30 mouse cellular contexts compared by ENCODE assay signal in the genomic region with DNA sequence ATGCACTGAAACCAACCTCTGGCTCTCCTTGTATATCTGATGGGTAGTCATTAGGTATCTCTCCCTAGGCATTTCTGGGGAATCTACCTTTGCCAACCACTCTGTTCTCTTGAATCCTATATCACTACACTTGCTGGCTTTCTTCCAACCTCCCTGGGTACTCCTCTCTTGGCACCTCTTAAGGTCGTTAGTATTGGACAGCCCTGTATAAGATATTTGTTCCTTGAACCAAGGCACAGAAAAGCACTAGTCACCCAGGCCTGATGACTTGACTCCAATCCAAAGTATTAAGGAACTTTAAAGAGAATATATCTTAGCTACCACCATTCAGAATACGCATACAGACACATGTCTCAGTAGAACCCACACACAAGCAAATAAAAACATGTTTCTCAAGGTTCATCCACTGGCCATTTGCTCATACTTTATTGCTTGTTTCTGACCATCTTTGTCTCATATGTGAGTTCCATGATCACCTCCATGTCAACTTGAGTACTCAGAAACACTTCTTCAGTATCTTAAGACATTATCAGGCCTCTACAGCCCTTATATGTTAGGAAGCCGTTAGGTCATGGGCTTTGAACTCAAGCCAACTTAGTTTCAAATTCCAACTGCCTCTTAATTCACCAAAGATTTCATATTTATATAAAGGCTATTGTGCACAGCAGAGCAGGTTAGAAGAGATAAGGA. TPM values are rescaled to one million over a fixed set of nuclear protein-coding genes. Genes with fewer than 3 reads are reported as not detected.
DNase-seq lines count a peak whose midpoint lies in the region; ATAC-seq and TF ChIP-seq lines count a peak whose summit lies in the region.
"Had no signal": no experiment of that assay in that cellular context is flagged by ENCODE, and none has a peak within 500 bp of the region (broad histone marks: within the 10 kb centered on the region; RNA-seq: fewer than 3 reads in every experiment).

No protein-coding gene starts in this region.

- peaks cover 5% of the 10 kb centered on the region; the same call in 1 of the 2 replicates for H3K4me1 ChIP-seq in liver, postnatal 0 days (ENCODE audit: insufficient read depth)
- no peaks in the 10 kb centered on the region for H3K4me1 ChIP-seq in midbrain, embryonic 11.5 days (ENCODE audit: control insufficient read depth, insufficient read depth, low read length)
- H3K4me1 ChIP-seq: embryonic facial prominence, embryonic 12.5 days; forebrain, embryonic 10.5 days; forebrain, embryonic 13.5 days; hindbrain, embryonic 15.5 days had no signal

- no peak overlapping the region for H3K9ac ChIP-seq in liver, postnatal 0 days (replicated peaks)
- H3K9ac ChIP-seq in midbrain, embryonic 11.5 days (ENCODE audit: low read length), result no peak overlapping the region
- H3K9ac ChIP-seq: embryonic facial prominence, embryonic 12.5 days; embryonic facial prominence, embryonic 15.5 days; forebrain, embryonic 13.5 days; heart, embryonic 12.5 days; heart, embryonic 15.5 days; hindbrain, embryonic 15.5 days had no signal

- H3K27me3 ChIP-seq in liver, postnatal 0 days (ENCODE audit: insufficient read depth, low read length), result no peaks in the 10 kb centered on the region
- no peaks in the 10 kb centered on the region for H3K27me3 ChIP-seq in midbrain, embryonic 11.5 days (ENCODE audit: control insufficient read depth, insufficient read depth, low read length)
- H3K27me3 ChIP-seq: CH12.LX; embryonic facial prominence, embryonic 12.5 days; embryonic facial prominence, embryonic 15.5 days; forebrain, embryonic 13.5 days; heart, embryonic 12.5 days; heart, embryonic 15.5 days; hindbrain, embryonic 15.5 days had no signal

- H3K4me3 ChIP-seq in liver, postnatal 0 days (ENCODE audit: low read depth, low read length), result no peak overlapping the region
- no peak overlapping the region for H3K4me3 ChIP-seq in midbrain, embryonic 11.5 days (ENCODE audit: low read depth, low read length)
- H3K4me3 ChIP-seq: embryonic facial prominence, embryonic 12.5 days; embryonic facial prominence, embryonic 15.5 days; erythroblast, embryonic 14.5 days; forebrain, embryonic 10.5 days; forebrain, embryonic 13.5 days; gastrocnemius, adult 2 months; heart, embryonic 12.5 days; heart, embryonic 15.5 days; hindbrain, embryonic 15.5 days had no signal

- H3K4me2 ChIP-seq in liver, postnatal 0 days (ENCODE audit: low read depth, low read length), result no peak overlapping the region
- no peak overlapping the region for H3K4me2 ChIP-seq in midbrain, embryonic 11.5 days
- H3K4me2 ChIP-seq: embryonic facial prominence, embryonic 12.5 days; embryonic facial prominence, embryonic 15.5 days; forebrain, embryonic 13.5 days; heart, embryonic 12.5 days; heart, embryonic 15.5 days; hindbrain, embryonic 15.5 days had no signal

- ATAC-seq in liver, postnatal 0 days, result 0 out of 2 replicates have a peak, but pooled peaks have one; percentile 38
- peak; percentile 65 for ATAC-seq in erythroid progenitor cell, adult 5-6 weeks (replicated peaks; ENCODE audit: low FRiP score, poor library complexity, severe bottlenecking)
- no peak for ATAC-seq in midbrain, embryonic 11.5 days (ENCODE audit: low FRiP score)
- ATAC-seq: activated CD4-positive, CD25-positive, alpha-beta regulatory T cell, adult 4 months; forebrain, embryonic 13.5 days; forebrain, embryonic 16.5 days had no signal

- TF ChIP-seq EP300 in liver, postnatal 0 days (IDR thresholded peaks at IDR 0.05; ENCODE audit: low read depth), result peak; percentile 93

- no peaks in the 10 kb centered on the region for H3K36me3 ChIP-seq in liver, postnatal 0 days (replicated peaks; ENCODE audit: insufficient read depth, low read length)
- H3K36me3 ChIP-seq in midbrain, embryonic 11.5 days (ENCODE audit: control insufficient read depth, insufficient read depth, low read length), result no peaks in the 10 kb centered on the region
- H3K36me3 ChIP-seq: embryonic facial prominence, embryonic 12.5 days; embryonic facial prominence, embryonic 15.5 days; forebrain, embryonic 10.5 days; G1E; heart, embryonic 12.5 days; heart, embryonic 15.5 days; hindbrain, embryonic 15.5 days had no signal

- TF ChIP-seq CTCF in liver, postnatal 0 days (IDR thresholded peaks at IDR 0.05; ENCODE audit: low read depth), result no peak

- no peak for DNase-seq in liver, postnatal 0 days
- DNase-seq in liver (no peak), MEL-GATA-1-ER (ENCODE audit: extremely low read depth, low read depth) (peak; percentile 45)
- no peak for DNase-seq in layer of hippocampus, adult 9-11 months
- no peak for DNase-seq in cerebellum, adult 11 months
- no peak for DNase-seq in midbrain, embryonic 11.5 days (ENCODE audit: low spot score, missing footprints)
- DNase-seq: adrenal gland, adult 8-10 months; adrenal gland, postnatal 25 days; B cell, adult 2 months; cerebellum, adult 18-20 months; cerebellum, adult 9-10 months; cerebellum, postnatal 14 days; gastrocnemius, adult 2 months; gastrocnemius, postnatal 14 days; heart, adult 18-20 months; heart, postnatal 10 days; heart, postnatal 4 days had no signal

- 63% methylated on average over 3 of the region's 3 CpGs for WGBS in liver, postnatal 0 days (ENCODE audit: insufficient replicate concordance)
- 89% methylated on average over 3 of the region's 3 CpGs for WGBS in midbrain, embryonic 11.5 days

- H3K9me3 ChIP-seq in liver, postnatal 0 days (ENCODE audit: low read length), result no peaks in the 10 kb centered on the region
- H3K9me3 ChIP-seq in midbrain, embryonic 11.5 days (ENCODE audit: control insufficient read depth, low read length), result no peaks in the 10 kb centered on the region
- H3K9me3 ChIP-seq: embryonic facial prominence, embryonic 12.5 days; embryonic facial prominence, embryonic 15.5 days; forebrain, embryonic 10.5 days; forebrain, embryonic 13.5 days; heart, embryonic 15.5 days; hindbrain, embryonic 15.5 days had no signal

- H3K27ac ChIP-seq in liver, postnatal 0 days (ENCODE audit: low read depth), result no peak overlapping the region
- no peak overlapping the region for H3K27ac ChIP-seq in midbrain, embryonic 11.5 days (ENCODE audit: low read depth, low read length)
- H3K27ac ChIP-seq: embryonic facial prominence, embryonic 12.5 days; embryonic facial prominence, embryonic 15.5 days; forebrain, embryonic 10.5 days; forebrain, embryonic 13.5 days; gastrocnemius, adult 2 months; heart, embryonic 15.5 days; hindbrain, embryonic 15.5 days had no signal

RNA-seq across cellular contexts. Expression of gene Myo1d, which starts 18.4 kb away (rescaled TPM):
- polyA plus RNA-seq in liver, postnatal 0 days (2015; fragmentation: Nextera tagmentation; extraction: Ambion mirVana), result 4.5 and 4.6 TPM in 2 replicates
- 33.2 and 40.7 TPM in 2 replicates for total RNA-seq in erythroid progenitor cell, adult 5-6 weeks (2015; ENCODE audit: low replicate concordance)
- 21.6 and 26.4 TPM in 2 replicates for total RNA-seq in erythroid progenitor cell, adult 5-6 weeks (2017; ENCODE audit: low replicate concordance)
- polyA plus RNA-seq in midbrain, embryonic 11.5 days (2014; fragmentation: Nextera tagmentation; extraction: Ambion mirVana), result 2.1 and 2.4 TPM in 2 replicates
- total RNA-seq: G1E had no signal
- polyA plus RNA-seq: G1E had no signal

RNA-seq across cellular contexts. Expression of gene Tmem98, which starts 48.5 kb away (rescaled TPM):
- 19.7 and 21.5 TPM in 2 replicates for polyA plus RNA-seq in liver, postnatal 0 days (2015; fragmentation: Nextera tagmentation; extraction: Ambion mirVana)
- total RNA-seq in erythroid progenitor cell, adult 5-6 weeks (2015; ENCODE audit: low replicate concordance), result 3.6 TPM in 1 of 2 replicates, not detected in the other
- total RNA-seq in erythroid progenitor cell, adult 5-6 weeks (2017; ENCODE audit: low replicate concordance), result not detected in 2 replicates
- polyA plus RNA-seq in midbrain, embryonic 11.5 days (2014; fragmentation: Nextera tagmentation; extraction: Ambion mirVana), result 93.9 and 94.9 TPM in 2 replicates
- total RNA-seq: G1E had no signal
- polyA plus RNA-seq: activated CD4-positive, CD25-positive, alpha-beta regulatory T cell, adult 4 months; erythroblast, embryonic 14.5 days; G1E had no signal
